Mouse (Mus musculus) lung, postnatal 0 days (tissue): Measurements from ENCODE around the gene Rgs9bp.

Source experiments
- CTCF ChIP-seq: IDR thresholded peaks from 2 replicates; pipeline ENCODE4 v1.5.1; 2016; ENCODE audit warnings: antibody characterized with exemption, mild to moderate bottlenecking
- EP300 ChIP-seq: IDR thresholded peaks from 2 replicates; pipeline ENCODE4 v1.6.1; 2016; ENCODE audit warnings: antibody characterized with exemption, mild to moderate bottlenecking, control low read depth

DNA sequence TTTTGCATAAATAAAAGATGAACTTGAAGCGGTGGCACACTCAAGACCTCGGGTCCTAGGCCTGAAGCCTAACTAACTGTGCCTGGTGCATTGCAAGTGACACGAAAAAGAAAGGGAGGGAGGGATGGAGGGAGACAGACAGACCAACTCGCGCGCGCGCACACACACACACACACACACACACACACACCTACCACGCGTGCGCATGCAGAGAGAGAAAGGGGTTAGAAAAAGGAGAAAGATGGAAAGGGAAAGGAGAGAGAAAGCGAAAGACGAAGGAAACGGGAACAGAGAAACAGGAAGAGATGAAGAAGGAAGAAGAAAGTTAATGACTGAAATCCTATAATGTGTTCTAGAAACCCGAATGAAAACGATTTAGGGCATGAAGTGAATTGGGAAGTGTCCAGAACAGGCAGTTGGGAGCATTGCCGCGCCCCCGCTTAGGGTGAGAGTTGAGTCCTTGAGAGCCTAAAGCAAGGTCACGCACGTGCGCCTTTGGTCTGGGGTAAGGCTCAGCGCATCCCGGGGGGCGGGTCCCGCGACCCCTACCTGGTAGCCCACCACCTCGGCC is 30.7 kb downstream of the Rgs9bp start:
- no peak for TF ChIP-seq CTCF
- TF ChIP-seq EP300: no peak
